Comparison of ENCODE assay signal across 15 mouse cellular contexts in the genomic region with DNA sequence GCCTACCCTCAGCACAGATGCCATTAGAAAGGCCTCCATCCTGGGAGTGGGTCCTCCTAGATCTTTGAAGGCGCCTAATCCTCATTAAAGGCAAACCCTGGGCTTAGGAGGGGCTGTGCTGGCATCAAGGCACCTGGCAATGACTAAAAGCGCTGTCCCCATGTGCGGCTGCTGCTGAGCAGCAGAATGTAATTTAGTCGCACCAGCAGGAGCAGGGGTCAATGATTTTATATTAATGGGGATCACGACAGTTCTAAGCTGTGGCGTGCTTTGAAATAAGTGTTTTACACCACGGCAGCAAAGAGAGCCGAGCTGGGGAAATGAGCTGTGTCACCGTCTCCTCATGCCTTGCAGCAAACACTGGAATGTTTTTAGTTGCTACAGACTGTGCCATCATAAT.
A peak's percentile ranks its signal among the peaks of the same experiment; 100 is the strongest.
DNase-seq lines count a peak whose midpoint lies in the region; ATAC-seq lines count a peak whose summit lies in the region.
"Had no signal": no experiment of that assay in that cellular context is flagged by ENCODE, and none has a peak within 500 bp of the region (broad histone marks: within the 10 kb centered on the region; RNA-seq: fewer than 3 reads in every experiment).

No protein-coding gene starts in this region.

- no peak overlapping the region for H3K27ac ChIP-seq in kidney, embryonic 15.5 days
- peak overlapping the region; percentile 57 for H3K27ac ChIP-seq in hindbrain, embryonic 12.5 days
- H3K27ac ChIP-seq in midbrain, embryonic 12.5 days (replicated peaks) = peak overlapping the region; percentile 60; the same call in 1 of the 2 replicates

- no peak for DNase-seq in kidney, postnatal 10 days
- DNase-seq in retina, embryonic 14.5 days (ENCODE audit: low spot score) = peak; percentile 58
- DNase-seq in gastrocnemius, adult 8-10 months (ENCODE audit: low spot score in 2 of 2) = no peak
- no peak for DNase-seq in adipocyte (ENCODE audit: low spot score)
- no peak for DNase-seq in lung, postnatal 36 days
- DNase-seq: cerebellum, adult 2 months; gastrocnemius, postnatal 14 days; heart, postnatal 14 days; kidney, adult 8-10 months; lung, postnatal 4 days; right cerebral cortex, postnatal 14 days; thymus, postnatal 4 days had no signal

- ATAC-seq in kidney, embryonic 15.5 days (replicated peaks; ENCODE audit: low FRiP score) = 0 out of 2 replicates have a peak, but pooled peaks have one; percentile 36
- ATAC-seq in hindbrain, embryonic 12.5 days (ENCODE audit: low FRiP score) = peak; percentile 72
- ATAC-seq in midbrain, embryonic 12.5 days (ENCODE audit: low FRiP score, low read depth) = peak; percentile 88

- H3K27me3 ChIP-seq in kidney, embryonic 15.5 days = no peaks in the 10 kb centered on the region
- no peaks in the 10 kb centered on the region for H3K27me3 ChIP-seq in hindbrain, embryonic 12.5 days
- no peaks in the 10 kb centered on the region for H3K27me3 ChIP-seq in midbrain, embryonic 12.5 days

- 25% methylated on average over 9 of the region's 9 CpGs for WGBS in kidney, embryonic 15.5 days
- 32% methylated on average over 9 of the region's 9 CpGs for WGBS in hindbrain, embryonic 12.5 days
- WGBS in midbrain, embryonic 12.5 days = 12% methylated on average over 9 of the region's 9 CpGs

- H3K4me1 ChIP-seq in kidney, embryonic 15.5 days = no peaks in the 10 kb centered on the region
- H3K4me1 ChIP-seq in hindbrain, embryonic 12.5 days = peaks cover 7% of the 10 kb centered on the region
- H3K4me1 ChIP-seq in midbrain, embryonic 12.5 days = peaks cover 9% of the 10 kb centered on the region

- no peak overlapping the region for H3K4me2 ChIP-seq in kidney, embryonic 15.5 days
- peak overlapping the region; percentile 24 for H3K4me2 ChIP-seq in hindbrain, embryonic 12.5 days (replicated peaks)
- peak overlapping the region; percentile 28 for H3K4me2 ChIP-seq in midbrain, embryonic 12.5 days (replicated peaks)

- no peaks in the 10 kb centered on the region for H3K36me3 ChIP-seq in kidney, embryonic 15.5 days
- no peaks in the 10 kb centered on the region for H3K36me3 ChIP-seq in hindbrain, embryonic 12.5 days
- no peaks in the 10 kb centered on the region for H3K36me3 ChIP-seq in midbrain, embryonic 12.5 days

- H3K9ac ChIP-seq in kidney, embryonic 15.5 days = no peak overlapping the region
- H3K9ac ChIP-seq in hindbrain, embryonic 12.5 days = no peak overlapping the region
- no peak overlapping the region for H3K9ac ChIP-seq in midbrain, embryonic 12.5 days (replicated peaks)

- H3K4me3 ChIP-seq in kidney, embryonic 15.5 days (replicated peaks) = no peak overlapping the region
- H3K4me3 ChIP-seq in hindbrain, embryonic 12.5 days = no peak overlapping the region
- H3K4me3 ChIP-seq in midbrain, embryonic 12.5 days = no peak overlapping the region

- 0 out of 2 replicates have a peak, but pooled peaks cover 2% of the 10 kb centered on the region for H3K9me3 ChIP-seq in kidney, embryonic 15.5 days (replicated peaks)
- H3K9me3 ChIP-seq in hindbrain, embryonic 12.5 days (replicated peaks) = peaks cover 2% of the 10 kb centered on the region
- peaks cover 2% of the 10 kb centered on the region; the same call in 1 of the 2 replicates for H3K9me3 ChIP-seq in midbrain, embryonic 12.5 days

Comparison
In these comparisons a context has a peak if more than half of its experiments do, and no peak if none do; other contexts are left out.
1. ATAC-seq: peak in every context shown above with its lines; median percentile 88 in midbrain, embryonic 12.5 days; 72 in hindbrain, embryonic 12.5 days; 36 in kidney, embryonic 15.5 days.